Mouse (Mus musculus): ENCODE data around the gene Dnah3. TPM values are rescaled to one million over a fixed set of nuclear protein-coding genes. Genes with fewer than 3 reads are reported as not detected.
A peak's percentile ranks its signal among the peaks of the same experiment; 100 is the strongest.

The Dnah3 gene
- polyA plus RNA-seq, 1 experiment from 2014 or later = not detected

GRCm38 (mm10) chr7:120103019-120103567 lies 8.0 kb upstream of the Dnah3 start:
- in situ Hi-C loops (cut with MboI; ENCODE audit: low pct_unique_long_range_greater_than_20kb) = no loop called here
- ChIA-PET CTCF (no interaction called here), POLR2A (no interaction called here)
- no peaks in the 10 kb centered on the region for H3K27me3 ChIP-seq
- ATAC-seq (peak; percentile 33), DNase-seq (ENCODE audit: low read depth, low spot score) (no peak)
- TF ChIP-seq CTCF (IDR thresholded peaks at IDR 0.05) = no peak

GRCm38 (mm10) chr7:120102164-120102972 lies 7.3 kb upstream of the Dnah3 start, which contains the start of gene Tmem159:
Gene Tmem159 (plus strand): TSS chr7:120102353.
- TF ChIP-seq CTCF (IDR thresholded peaks at IDR 0.05) = no peak
- in situ Hi-C loops (cut with MboI; ENCODE audit: low pct_unique_long_range_greater_than_20kb) = no loop called here
- ATAC-seq = peak; percentile 88
- no peak for DNase-seq (ENCODE audit: low read depth, low spot score)
- ChIA-PET POLR2A (no interaction called here), CTCF (no interaction called here)
- H3K27me3 ChIP-seq = no peaks in the 10 kb centered on the region

GRCm38 (mm10) chr7:120098403-120098802 lies 3.3 kb upstream of the Dnah3 start:
- ATAC-seq (peak; percentile 61), DNase-seq (ENCODE audit: low read depth, low spot score) (no peak)
- in situ Hi-C loops (cut with MboI; ENCODE audit: low pct_unique_long_range_greater_than_20kb) = loop anchor here (5.0 kb wide), 1 partner anchor 251 kb away; no protein-coding TSS in a partner anchor
- H3K27me3 ChIP-seq = no peaks in the 10 kb centered on the region
- CTCF ChIA-PET = interaction anchor here (0.7 to 2.1 kb wide), 12 partner anchors 10 to 255 kb away, joined by 3 to 13 read pairs (median 4); no protein-coding TSS in a partner anchor
- POLR2A ChIA-PET = no interaction called here
- peak; percentile 77 for TF ChIP-seq CTCF (IDR thresholded peaks at IDR 0.05)

- in situ Hi-C loops (cut with MboI; ENCODE audit: low pct_unique_long_range_greater_than_20kb) = loop anchor here (5.0 kb wide), 1 partner anchor 251 kb away; no protein-coding TSS in a partner anchor
- peak; percentile 56 for TF ChIP-seq CTCF (IDR thresholded peaks at IDR 0.05)
- ATAC-seq = peak; percentile 71
- ChIA-PET CTCF (interaction anchor here (0.7 to 2.1 kb wide), 10 partner anchors 9 to 254 kb away, joined by 3 to 13 read pairs (median 4); no protein-coding TSS in a partner anchor), POLR2A (interaction anchor here (0.7 kb wide), 1 partner anchor 330 kb away, joined by 3 read pairs; no protein-coding TSS in a partner anchor)
- no peak for DNase-seq (ENCODE audit: low read depth, low spot score)
- no peaks in the 10 kb centered on the region for H3K27me3 ChIP-seq
These were observed 2.8 kb upstream of the Dnah3 start for GRCm38 (mm10) chr7:120097845-120098244.

- no peak for TF ChIP-seq CTCF (IDR thresholded peaks at IDR 0.05)
- no peak for DNase-seq (ENCODE audit: low read depth, low spot score)
- in situ Hi-C loops (cut with MboI; ENCODE audit: low pct_unique_long_range_greater_than_20kb) = no loop called here
- no peaks in the 10 kb centered on the region for H3K27me3 ChIP-seq
- ChIA-PET CTCF (interaction anchor here (1.2 kb wide), 1 partner anchor 10 kb away, joined by 3 read pairs; no protein-coding TSS in a partner anchor), POLR2A (no interaction called here)
- no peak for ATAC-seq
These were observed 864 bp downstream of the Dnah3 start for GRCm38 (mm10) chr7:120094216-120094615.

GRCm38 (mm10) chr7:120093033-120093432 lies 2.0 kb downstream of the Dnah3 start:
- ATAC-seq = no peak
- no peaks in the 10 kb centered on the region for H3K27me3 ChIP-seq
- TF ChIP-seq CTCF (IDR thresholded peaks at IDR 0.05) = no peak
- no peak for DNase-seq (ENCODE audit: low read depth, low spot score)
- in situ Hi-C loops (cut with MboI; ENCODE audit: low pct_unique_long_range_greater_than_20kb) = no loop called here
- CTCF ChIA-PET = interaction anchor here (0.7 to 0.9 kb wide), 2 partner anchors 12 to 122 kb away, joined by 3 read pairs; no protein-coding TSS in a partner anchor
- POLR2A ChIA-PET = no interaction called here

GRCm38 (mm10) chr7:120080177-120080576 lies 14.9 kb downstream of the Dnah3 start:
- ATAC-seq (no peak), DNase-seq (ENCODE audit: low read depth, low spot score) (no peak)
- CTCF ChIA-PET = no interaction called here
- TF ChIP-seq CTCF (IDR thresholded peaks at IDR 0.05) = no peak
- POLR2A ChIA-PET = no interaction called here
- in situ Hi-C loops (cut with MboI; ENCODE audit: low pct_unique_long_range_greater_than_20kb) = no loop called here
- peaks cover 12% of the 10 kb centered on the region for H3K27me3 ChIP-seq

- H3K27me3 ChIP-seq = no peaks in the 10 kb centered on the region
- DNase-seq (ENCODE audit: low read depth, low spot score) = no peak
- in situ Hi-C loops (cut with MboI; ENCODE audit: low pct_unique_long_range_greater_than_20kb) = no loop called here
- POLR2A ChIA-PET = interaction anchor here (0.6 kb wide), 1 partner anchor 152 kb away, joined by 3 read pairs; no protein-coding TSS in a partner anchor
- CTCF ChIA-PET = no interaction called here
- TF ChIP-seq CTCF (IDR thresholded peaks at IDR 0.05) = no peak
- no peak for ATAC-seq
These were observed 25.9 kb downstream of the Dnah3 start for GRCm38 (mm10) chr7:120069164-120069563.

GRCm38 (mm10) chr7:120068114-120068513 lies 27.0 kb downstream of the Dnah3 start:
- in situ Hi-C loops (cut with MboI; ENCODE audit: low pct_unique_long_range_greater_than_20kb) = no loop called here
- TF ChIP-seq CTCF (IDR thresholded peaks at IDR 0.05) = no peak
- ATAC-seq = no peak
- no peak for DNase-seq (ENCODE audit: low read depth, low spot score)
- H3K27me3 ChIP-seq = no peaks in the 10 kb centered on the region
- POLR2A ChIA-PET = no interaction called here
- CTCF ChIA-PET = no interaction called here

- ChIA-PET POLR2A (interaction anchor here (0.5 to 0.6 kb wide), 2 partner anchors 33 to 671 kb away, joined by 3 to 6 read pairs; no protein-coding TSS in a partner anchor), CTCF (no interaction called here)
- ATAC-seq = no peak
- TF ChIP-seq CTCF (IDR thresholded peaks at IDR 0.05) = no peak
- in situ Hi-C loops (cut with MboI; ENCODE audit: low pct_unique_long_range_greater_than_20kb) = no loop called here
- no peak for DNase-seq (ENCODE audit: low read depth, low spot score)
- H3K27me3 ChIP-seq = no peaks in the 10 kb centered on the region
These were observed 31.0 kb downstream of the Dnah3 start for GRCm38 (mm10) chr7:120064045-120064444.

- ATAC-seq = no peak
- in situ Hi-C loops (cut with MboI; ENCODE audit: low pct_unique_long_range_greater_than_20kb) = no loop called here
- no peak for TF ChIP-seq CTCF (IDR thresholded peaks at IDR 0.05)
- CTCF ChIA-PET = no interaction called here
- POLR2A ChIA-PET = interaction anchor here (0.6 kb wide), 1 partner anchor 120 kb away, joined by 3 read pairs; no protein-coding TSS in a partner anchor
- DNase-seq (ENCODE audit: low read depth, low spot score) = no peak
- peaks cover 6% of the 10 kb centered on the region for H3K27me3 ChIP-seq
These were observed 39.6 kb downstream of the Dnah3 start for GRCm38 (mm10) chr7:120055479-120055878.

All from Patski (cell line).